Mouse (Mus musculus) stomach, postnatal 0 days (tissue): ENCODE results near the gene Esyt1. TPM values are rescaled to one million over a fixed set of nuclear protein-coding genes. Genes with fewer than 3 reads are reported as not detected.

Source experiments
- ATAC-seq: fragments of 200-750 bp; cut with Nextera tagmentation; 2 replicates; pipeline ENCODE4 v1.8.0; 2017; ENCODE audit not compliant: low FRiP score, low TSS enrichment
- DNase-seq: peaks from one replicate; pipeline ENCODE4 v3.0.0-alpha.2; 2016; ENCODE audit warnings: low spot score
- H3K27ac ChIP-seq: fragments of 300-500 bp; sonication (generic); replicated peaks from 2 replicates; pipeline ENCODE4 v1.5.1; 2014; ENCODE audit warnings: mild to moderate bottlenecking, control low read depth
- H3K27me3 ChIP-seq: fragments of 300-500 bp; sonication (generic); 2 replicates; pipeline ENCODE4 v1.6.1; 2014; ENCODE audit warnings: low read length; ENCODE audit not compliant: control insufficient read depth, insufficient read depth
- H3K36me3 ChIP-seq: fragments of 300-500 bp; sonication (generic); 2 replicates; pipeline ENCODE4 v1.6.1; 2014; ENCODE audit warnings: low read length, mixed read lengths; ENCODE audit not compliant: control insufficient read depth, insufficient read depth
- H3K4me1 ChIP-seq: fragments of 300-500 bp; sonication (generic); replicated peaks from 2 replicates; pipeline ENCODE4 v1.6.1; 2014; ENCODE audit warnings: antibody characterized with exemption; ENCODE audit not compliant: control insufficient read depth, insufficient read depth
- H3K4me2 ChIP-seq: fragments of 300-500 bp; sonication (generic); replicated peaks from 2 replicates; pipeline ENCODE4 v1.6.1; 2014; ENCODE audit warnings: low read depth, mild to moderate bottlenecking, control low read depth, moderate library complexity
- H3K4me3 ChIP-seq: fragments of 300-500 bp; sonication (generic); 2 replicates; pipeline ENCODE4 v1.5.1; 2014; ENCODE audit warnings: low read depth, low read length, control low read depth
- H3K9ac ChIP-seq: fragments of 300-500 bp; sonication (generic); 2 replicates; pipeline ENCODE4 v1.6.1; 2014; ENCODE audit warnings: mild to moderate bottlenecking, low read length, control low read depth, mixed read lengths
- H3K9me3 ChIP-seq: fragments of 300-500 bp; sonication (generic); 2 replicates; pipeline ENCODE4 v1.6.1; 2016; ENCODE audit warnings: low read length; ENCODE audit not compliant: control insufficient read depth
- CTCF ChIP-seq: IDR thresholded peaks from 2 replicates; pipeline ENCODE4 v1.5.1; 2016; ENCODE audit warnings: antibody characterized with exemption, low read depth, mild to moderate bottlenecking, moderate library complexity
- EP300 ChIP-seq: optimal IDR thresholded peaks from 2 replicates; pipeline ENCODE3; 2016; ENCODE audit warnings: antibody characterized with exemption
- WGBS: fragments of 180-500 bp; shearing (Covaris S2); extraction: QIAGEN DNeasy Blood & Tissue Kit; methylation state at CpG from one replicate; pipeline ENCODE4 v1.1.7; 2014; 5-methylcytosine and 5-hydroxymethylcytosine counted together
- microRNA-seq: library from miRNA; unstranded; fragments of <30 nt; microRNA quantifications from one replicate; pipeline ENCODE4, GENCODE M21; 2016
- polyA plus RNA-seq: library from polyadenylated mRNA; unstranded; fragments of >200 nt; fragmentation: Nextera tagmentation; extraction: Ambion mirVana; gene quantifications from 2 replicates; pipeline ENCODE4 v1.2.1, GENCODE M21; 2015

Gene Esyt1
- polyA plus RNA-seq, 1 experiment from 2014 or later: 15.0 TPM

GRCm38 (mm10) chr10:128486370-128486769 is 39.3 kb downstream of the Esyt1 start:
- no peak for DNase-seq
- H3K4me3 ChIP-seq: no peak overlapping the region
- no peaks in the 10 kb centered on the region for H3K27me3 ChIP-seq
- TF ChIP-seq CTCF: no peak
- no peak for ATAC-seq
- 84% methylated on average over 7 of the region's 7 CpGs for WGBS
- H3K9ac ChIP-seq: no peak overlapping the region
- H3K36me3 ChIP-seq: peaks cover 52% of the 10 kb centered on the region
- no peak overlapping the region for H3K4me2 ChIP-seq
- H3K9me3 ChIP-seq: no peaks in the 10 kb centered on the region
- H3K27ac ChIP-seq: no peak overlapping the region
- H3K4me1 ChIP-seq: peaks cover 4% of the 10 kb centered on the region; the same call in 1 of the 2 replicates

GRCm38 (mm10) chr10:128474366-128474765 is 51.3 kb downstream of the Esyt1 start:
- no peak overlapping the region for H3K4me3 ChIP-seq
- no peak for ATAC-seq
- WGBS: 89% methylated on average over 12 of the region's 12 CpGs
- H3K27me3 ChIP-seq: no peaks in the 10 kb centered on the region
- no peak overlapping the region for H3K4me2 ChIP-seq
- H3K4me1 ChIP-seq: no peaks in the 10 kb centered on the region
- TF ChIP-seq CTCF (no peak), EP300 (no peak)
- H3K36me3 ChIP-seq: peaks cover 49% of the 10 kb centered on the region
- no peak for DNase-seq
- H3K9ac ChIP-seq: no peak overlapping the region
- H3K27ac ChIP-seq: no peak overlapping the region
- no peaks in the 10 kb centered on the region for H3K9me3 ChIP-seq

GRCm38 (mm10) chr10:128460270-128460630 is 65.4 kb downstream of the Esyt1 start:
- Histone ChIP-seq H3K4me1 (0 out of 2 replicates have a peak, but pooled peaks cover 2% of the 10 kb centered on the region), H3K27ac (peak overlapping the region; percentile 96), H3K9ac (peak overlapping the region; percentile 90), H3K4me3 (peak overlapping the region; percentile 93), H3K27me3 (no peaks in the 10 kb centered on the region), H3K4me2 (peak overlapping the region; percentile 76), H3K36me3 (peaks cover 20% of the 10 kb centered on the region), H3K9me3 (no peaks in the 10 kb centered on the region)
- 6% methylated on average over 5 of the region's 5 CpGs for WGBS
- TF ChIP-seq CTCF: no peak
- no peak for TF ChIP-seq EP300
- DNase-seq: no peak
- ATAC-seq: no peak

Small RNA genes within 50 kb of the gene (microRNA-seq; reads per million reads assigned to microRNA genes)
- gene Gm47275: not detected
- not detected for gene Mir6916

Other genes with a start within 250 kb of the Esyt1 start
- gene Il23a, start 227.1 kb downstream of the Esyt1 start, polyA plus RNA-seq: 0.33 and 0.35 TPM in 2 replicates
- 12.6 and 14.1 TPM in 2 replicates for gene Pan2, start 222.5 kb downstream of the Esyt1 start, polyA plus RNA-seq
- gene Cnpy2, start 203.4 kb downstream of the Esyt1 start, polyA plus RNA-seq: 214 and 218 TPM in 2 replicates
- gene Cs, start 188.1 kb downstream of the Esyt1 start, polyA plus RNA-seq: 152 and 158 TPM in 2 replicates
- 12.9 and 13.8 TPM in 2 replicates for gene Coq10a, start 156.9 kb downstream of the Esyt1 start, polyA plus RNA-seq
- 2.9 and 4.3 TPM in 2 replicates for gene Ankrd52, start 148.8 kb downstream of the Esyt1 start, polyA plus RNA-seq
- gene Slc39a5, start 124.6 kb downstream of the Esyt1 start, polyA plus RNA-seq: 0.75 and 0.76 TPM in 2 replicates
- 53.5 and 54.4 TPM in 2 replicates for gene Nabp2, start 114.4 kb downstream of the Esyt1 start, polyA plus RNA-seq
- 18.9 and 20.1 TPM in 2 replicates for gene Rnf41, start 114.2 kb downstream of the Esyt1 start, polyA plus RNA-seq
- gene Smarcc2, start 66.6 kb downstream of the Esyt1 start, polyA plus RNA-seq: 21.4 and 26.6 TPM in 2 replicates
- gene Myl6, start 31.7 kb downstream of the Esyt1 start, polyA plus RNA-seq: 2,935 and 3,187 TPM in 2 replicates
- 2.2 and 2.6 TPM in 2 replicates for gene Myl6b, start 27.2 kb downstream of the Esyt1 start, polyA plus RNA-seq
- gene Zc3h10, start 21.9 kb upstream of the Esyt1 start, polyA plus RNA-seq: 7.8 and 8.5 TPM in 2 replicates
- gene Rpl41, start 23.4 kb upstream of the Esyt1 start, polyA plus RNA-seq: 3,550 and 3,693 TPM in 2 replicates
- gene Pa2g4, start 40.1 kb upstream of the Esyt1 start, polyA plus RNA-seq: 131 and 135 TPM in 2 replicates
- gene Erbb3, start 63.8 kb upstream of the Esyt1 start, polyA plus RNA-seq: 18.6 and 18.9 TPM in 2 replicates
- gene Rps26, start 100.9 kb upstream of the Esyt1 start, polyA plus RNA-seq: 781 and 811 TPM in 2 replicates
- gene Ikzf4, start 120.1 kb upstream of the Esyt1 start, polyA plus RNA-seq: 1.6 and 1.7 TPM in 2 replicates
- 20.3 and 21.4 TPM in 2 replicates for gene Suox, start 148.2 kb upstream of the Esyt1 start, polyA plus RNA-seq
- gene Rab5b, start 170.4 kb upstream of the Esyt1 start, polyA plus RNA-seq: 54.0 and 59.4 TPM in 2 replicates
- gene Pmel, start 178.3 kb upstream of the Esyt1 start, polyA plus RNA-seq: 1.4 and 2.0 TPM in 2 replicates
- gene Cdk2, start 179.2 kb upstream of the Esyt1 start, polyA plus RNA-seq: 33.1 and 33.4 TPM in 2 replicates
- 14.6 and 15.7 TPM in 2 replicates for gene Dgka, start 219.0 kb upstream of the Esyt1 start, polyA plus RNA-seq
- 22.7 and 24.1 TPM in 2 replicates for gene Pym1, start 222.0 kb upstream of the Esyt1 start, polyA plus RNA-seq